Mouse (Mus musculus) cerebellum, adult 11 months (tissue): ENCODE measurements at regions not wholly inside any gene's neighbourhood (a gene's known extent, or its start where the extent isn't known, plus 50 kb on each side); places are given as distances from the start of the nearest gene placed in this dataset.

Experiments used
- DNase-seq: peaks from one replicate; pipeline ENCODE4 v3.0.0; 2022

- DNase-seq, result no peak
Measured at GRCm38 (mm10) chr16:52742166-52742565, 288.3 kb upstream of the Alcam start.

DNA sequence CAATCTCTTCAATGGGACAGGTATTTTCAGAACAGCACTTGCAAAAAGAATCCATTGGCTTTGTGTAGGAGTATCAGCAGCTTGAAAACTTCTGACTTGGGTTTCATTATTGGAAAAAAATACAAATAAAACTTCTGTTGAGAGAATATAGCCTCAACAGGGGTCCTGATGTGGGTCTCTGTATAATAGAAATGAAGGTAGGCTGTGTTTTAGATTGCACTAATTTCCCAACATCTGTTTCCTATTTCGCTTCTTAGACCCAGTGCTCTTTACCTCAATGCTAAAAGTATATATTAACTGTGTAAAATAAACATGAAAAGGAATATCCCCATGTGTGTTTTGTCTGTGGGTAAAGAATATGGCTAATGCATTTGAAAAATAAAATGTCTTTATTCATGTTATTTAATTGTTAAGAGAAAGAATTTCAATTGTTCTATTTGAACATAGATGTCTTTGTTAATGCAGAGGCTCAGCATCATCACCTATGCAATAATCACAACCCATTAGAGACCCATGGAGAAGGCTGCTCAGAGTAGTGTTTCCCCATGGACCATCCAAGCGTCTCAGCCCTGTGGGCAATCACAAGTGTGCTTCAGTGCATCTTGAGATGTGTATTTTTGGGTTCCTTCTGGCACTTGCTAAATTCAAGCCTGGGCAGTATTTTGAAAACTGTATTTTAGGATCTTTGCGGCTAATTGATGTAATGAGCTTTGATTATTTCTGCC lies 272.4 kb upstream of the Alcam start:
- DNase-seq, result no peak

DNA sequence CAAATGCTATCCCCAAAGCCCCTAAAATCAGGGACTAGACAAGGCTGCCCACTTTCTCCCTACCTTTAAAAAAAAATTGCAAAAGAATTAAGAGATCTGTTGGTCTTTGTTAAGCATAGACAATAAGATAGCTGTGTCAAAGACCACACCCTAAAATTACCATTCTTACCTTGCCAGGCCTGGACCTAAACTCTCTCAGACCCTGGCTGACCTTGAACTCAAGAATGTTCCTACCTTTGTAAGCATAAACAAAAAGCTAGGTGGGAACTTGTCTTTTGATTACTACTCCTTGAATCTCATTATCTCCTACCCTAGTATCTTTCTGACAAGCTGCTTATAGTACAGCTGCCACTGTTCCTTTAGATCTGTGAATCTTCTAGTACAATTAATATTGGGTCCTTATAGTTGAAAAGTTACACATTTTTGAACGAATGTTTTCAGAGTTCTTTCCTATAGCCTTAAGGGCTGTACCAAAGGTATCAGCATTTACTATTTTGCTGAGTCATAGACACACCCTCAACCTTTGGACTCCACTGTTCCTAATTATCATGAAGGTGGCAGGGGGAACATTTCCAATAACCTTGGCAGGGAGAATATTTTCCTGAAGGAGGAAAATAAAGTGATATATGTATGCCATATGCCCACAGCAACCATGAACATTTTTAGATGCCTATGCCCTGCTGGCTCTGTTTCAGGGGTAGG lies 264.5 kb upstream of the Alcam start:
- DNase-seq, result no peak

- no peak for DNase-seq
Measured at GRCm38 (mm10) chr16:52690272-52690671, 236.4 kb upstream of the Alcam start.

GRCm38 (mm10) chr16:52654825-52655224 lies 201.0 kb upstream of the Alcam start:
- no peak for DNase-seq
